Mouse (Mus musculus): Measurements from ENCODE around the gene Mthfsd. TPM values are rescaled to one million over a fixed set of nuclear protein-coding genes. Genes with fewer than 3 reads are reported as not detected.
A peak's percentile ranks its signal among the peaks of the same experiment; 100 is the strongest.

Mthfsd gene
- total and polyA plus RNA-seq, 3 experiments, result 31.0 to 35.0 (median 34.4) TPM

DNA sequence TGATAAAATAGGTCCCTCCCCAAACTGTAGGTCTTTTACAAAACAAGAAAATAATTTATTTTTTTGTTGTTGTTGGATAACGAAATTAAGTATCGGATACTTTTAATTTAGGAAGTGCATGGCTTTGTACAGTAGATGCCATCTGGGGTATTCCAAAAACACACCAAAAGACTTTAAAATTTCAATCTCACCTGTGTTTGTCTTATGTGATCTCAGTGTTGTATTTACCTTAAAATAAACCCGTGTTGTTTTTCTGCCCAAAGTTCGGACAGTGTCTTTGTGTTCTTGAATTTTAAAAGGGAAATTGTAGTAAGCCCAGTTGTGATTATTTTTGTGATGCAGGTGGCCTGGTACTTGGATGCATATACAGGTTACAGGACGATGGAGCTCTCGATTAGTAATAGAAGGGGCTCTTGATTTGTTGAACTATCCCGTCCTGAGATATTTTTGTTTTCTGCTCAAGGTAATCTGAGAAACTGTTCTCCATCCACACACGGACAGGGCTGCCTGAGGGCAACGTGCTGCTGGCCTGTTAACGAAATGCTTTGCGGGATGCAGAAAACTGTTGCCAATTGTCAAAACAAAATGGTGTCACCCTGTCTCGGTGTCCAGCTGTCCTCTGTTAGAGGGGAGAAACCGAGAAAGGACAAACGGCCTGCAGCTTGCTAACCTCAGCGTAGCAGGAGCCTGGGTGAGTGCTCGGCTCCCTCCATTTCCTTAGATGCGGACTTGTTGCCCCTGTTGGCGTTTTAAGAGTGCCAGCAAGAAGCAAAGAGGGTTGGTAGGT is 10.6 kb upstream of the Mthfsd start:
- Histone ChIP-seq H3K36me3 (replicated peaks) (no peaks in the 10 kb centered on the region), H3K27me3 (ENCODE audit: insufficient read depth, low read length) (no peaks in the 10 kb centered on the region), H3K4me1 (ENCODE audit: insufficient read depth, low read depth, low read length) (no peaks in the 10 kb centered on the region), H3K4me3 (ENCODE audit: low read depth, low read length) (no peak overlapping the region), H3K9me3 (replicated peaks) (peaks cover 68% of the 10 kb centered on the region)
- DNase-seq (ENCODE audit: low spot score) (no peak), ATAC-seq (ENCODE audit: extremely low read depth, insufficient number of reproducible peaks, low FRiP score, poor library complexity, severe bottlenecking) (no peak)
- TF ChIP-seq TAL1 (conservative IDR thresholded peaks at IDR 0.05; ENCODE audit: low read depth, low read length) (no peak), CTCF (IDR thresholded peaks at IDR 0.05; ENCODE audit: low read depth, low read length) (no peak), GATA2 (IDR thresholded peaks at IDR 0.05; ENCODE audit: borderline replicate concordance, low read depth, low read length) (no peak), GATA1 (IDR thresholded peaks at IDR 0.05; ENCODE audit: borderline replicate concordance, low read length) (no peak), POLR2AphosphoS5 (IDR thresholded peaks at IDR 0.05; ENCODE audit: insufficient replicate concordance, low read depth, low read length) (no peak)

GRCm38 (mm10) chr8:121117906-121118305 is 9.7 kb upstream of the Mthfsd start:
- Histone ChIP-seq H3K4me1 (ENCODE audit: insufficient read depth, low read depth, low read length) (no peaks in the 10 kb centered on the region; the same call in 1 of the 2 replicates), H3K36me3 (replicated peaks) (no peaks in the 10 kb centered on the region), H3K4me3 (ENCODE audit: low read depth, low read length) (peak overlapping the region; percentile 9; the same call in 1 of the 2 replicates), H3K9me3 (replicated peaks) (peaks cover 63% of the 10 kb centered on the region), H3K27me3 (ENCODE audit: insufficient read depth, low read length) (no peaks in the 10 kb centered on the region)
- DNase-seq (ENCODE audit: low spot score), result no peak
- no peak for ATAC-seq (ENCODE audit: extremely low read depth, insufficient number of reproducible peaks, low FRiP score, poor library complexity, severe bottlenecking)
- no peak for TF ChIP-seq POLR2AphosphoS5 (IDR thresholded peaks at IDR 0.05; ENCODE audit: insufficient replicate concordance, low read depth, low read length)
- no peak for TF ChIP-seq CTCF (IDR thresholded peaks at IDR 0.05; ENCODE audit: low read depth, low read length)
- no peak for TF ChIP-seq TAL1 (conservative IDR thresholded peaks at IDR 0.05; ENCODE audit: low read depth, low read length)
- TF ChIP-seq GATA2 (IDR thresholded peaks at IDR 0.05; ENCODE audit: borderline replicate concordance, low read depth, low read length), result no peak
- no peak for TF ChIP-seq GATA1 (IDR thresholded peaks at IDR 0.05; ENCODE audit: borderline replicate concordance, low read length)

GRCm38 (mm10) chr8:121117186-121117651 is 9.0 kb upstream of the Mthfsd start:
- TF ChIP-seq GATA1 (IDR thresholded peaks at IDR 0.05; ENCODE audit: borderline replicate concordance, low read length), result no peak
- TF ChIP-seq POLR2AphosphoS5 (IDR thresholded peaks at IDR 0.05; ENCODE audit: insufficient replicate concordance, low read depth, low read length), result no peak
- no peak for TF ChIP-seq TAL1 (conservative IDR thresholded peaks at IDR 0.05; ENCODE audit: low read depth, low read length)
- no peak for TF ChIP-seq GATA2 (IDR thresholded peaks at IDR 0.05; ENCODE audit: borderline replicate concordance, low read depth, low read length)
- TF ChIP-seq CTCF (IDR thresholded peaks at IDR 0.05; ENCODE audit: low read depth, low read length), result no peak
- peak overlapping the region; percentile 38; the same call in 1 of the 2 replicates for H3K4me3 ChIP-seq (ENCODE audit: low read depth, low read length)
- H3K4me1 ChIP-seq (ENCODE audit: insufficient read depth, low read depth, low read length), result no peaks in the 10 kb centered on the region; the same call in 1 of the 2 replicates
- DNase-seq (ENCODE audit: low spot score), result no peak
- H3K9me3 ChIP-seq (replicated peaks), result peaks cover 57% of the 10 kb centered on the region
- no peaks in the 10 kb centered on the region for H3K36me3 ChIP-seq (replicated peaks)
- no peak for ATAC-seq (ENCODE audit: extremely low read depth, insufficient number of reproducible peaks, low FRiP score, poor library complexity, severe bottlenecking)
- H3K27me3 ChIP-seq (ENCODE audit: insufficient read depth, low read length), result no peaks in the 10 kb centered on the region

DNA sequence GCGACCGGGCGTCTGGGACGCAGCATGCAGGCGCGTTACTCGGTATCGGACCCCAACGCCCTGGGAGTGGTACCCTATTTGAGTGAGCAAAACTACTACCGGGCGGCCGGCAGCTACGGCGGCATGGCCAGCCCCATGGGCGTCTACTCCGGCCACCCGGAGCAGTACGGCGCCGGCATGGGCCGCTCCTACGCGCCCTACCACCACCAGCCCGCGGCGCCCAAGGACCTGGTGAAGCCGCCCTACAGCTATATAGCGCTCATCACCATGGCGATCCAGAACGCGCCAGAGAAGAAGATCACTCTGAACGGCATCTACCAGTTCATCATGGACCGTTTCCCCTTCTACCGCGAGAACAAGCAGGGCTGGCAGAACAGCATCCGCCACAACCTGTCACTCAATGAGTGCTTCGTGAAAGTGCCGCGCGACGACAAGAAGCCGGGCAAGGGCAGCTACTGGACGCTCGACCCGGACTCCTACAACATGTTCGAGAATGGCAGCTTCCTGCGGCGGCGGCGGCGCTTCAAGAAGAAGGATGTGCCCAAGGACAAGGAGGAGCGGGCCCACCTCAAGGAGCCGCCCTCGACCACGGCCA is 8.5 kb upstream of the Mthfsd start:
- peak overlapping the region; percentile 23; the same call in 1 of the 2 replicates for H3K4me3 ChIP-seq (ENCODE audit: low read depth, low read length)
- peaks cover 52% of the 10 kb centered on the region for H3K9me3 ChIP-seq (replicated peaks)
- ATAC-seq (ENCODE audit: extremely low read depth, insufficient number of reproducible peaks, low FRiP score, poor library complexity, severe bottlenecking), result no peak
- H3K4me1 ChIP-seq (ENCODE audit: insufficient read depth, low read depth, low read length), result no peaks in the 10 kb centered on the region; the same call in 1 of the 2 replicates
- TF ChIP-seq CTCF (IDR thresholded peaks at IDR 0.05; ENCODE audit: low read depth, low read length), result no peak
- TF ChIP-seq GATA1 (IDR thresholded peaks at IDR 0.05; ENCODE audit: borderline replicate concordance, low read length), result no peak
- TF ChIP-seq TAL1 (conservative IDR thresholded peaks at IDR 0.05; ENCODE audit: low read depth, low read length), result no peak
- TF ChIP-seq POLR2AphosphoS5 (IDR thresholded peaks at IDR 0.05; ENCODE audit: insufficient replicate concordance, low read depth, low read length), result no peak
- TF ChIP-seq GATA2 (IDR thresholded peaks at IDR 0.05; ENCODE audit: borderline replicate concordance, low read depth, low read length), result no peak
- no peaks in the 10 kb centered on the region for H3K27me3 ChIP-seq (ENCODE audit: insufficient read depth, low read length)
- no peak for DNase-seq (ENCODE audit: low spot score)
- H3K36me3 ChIP-seq (replicated peaks), result no peaks in the 10 kb centered on the region

GRCm38 (mm10) chr8:121115948-121116347 is 7.8 kb upstream of the Mthfsd start, which contains the start of gene Foxc2:
Gene Foxc2 (plus strand): TSS chr8:121116171.
- peak within 1 kb of the TSS; percentile 23; the same call in 1 of the 2 replicates for H3K4me3 ChIP-seq (ENCODE audit: low read depth, low read length)
- no peaks in the 10 kb centered on the region for H3K36me3 ChIP-seq (replicated peaks)
- no peak for ATAC-seq (ENCODE audit: extremely low read depth, insufficient number of reproducible peaks, low FRiP score, poor library complexity, severe bottlenecking)
- H3K9me3 ChIP-seq (replicated peaks), result peaks cover 47% of the 10 kb centered on the region
- peaks cover 4% of the 10 kb centered on the region for H3K4me1 ChIP-seq (ENCODE audit: insufficient read depth, low read depth, low read length)
- no peaks in the 10 kb centered on the region for H3K27me3 ChIP-seq (ENCODE audit: insufficient read depth, low read length)
- no peak for DNase-seq (ENCODE audit: low spot score)
- TF ChIP-seq GATA2 (IDR thresholded peaks at IDR 0.05; ENCODE audit: borderline replicate concordance, low read depth, low read length) (no peak), TAL1 (conservative IDR thresholded peaks at IDR 0.05; ENCODE audit: low read depth, low read length) (no peak), POLR2AphosphoS5 (IDR thresholded peaks at IDR 0.05; ENCODE audit: insufficient replicate concordance, low read depth, low read length) (no peak), GATA1 (IDR thresholded peaks at IDR 0.05; ENCODE audit: borderline replicate concordance, low read length) (no peak), CTCF (IDR thresholded peaks at IDR 0.05; ENCODE audit: low read depth, low read length) (no peak)

DNA sequence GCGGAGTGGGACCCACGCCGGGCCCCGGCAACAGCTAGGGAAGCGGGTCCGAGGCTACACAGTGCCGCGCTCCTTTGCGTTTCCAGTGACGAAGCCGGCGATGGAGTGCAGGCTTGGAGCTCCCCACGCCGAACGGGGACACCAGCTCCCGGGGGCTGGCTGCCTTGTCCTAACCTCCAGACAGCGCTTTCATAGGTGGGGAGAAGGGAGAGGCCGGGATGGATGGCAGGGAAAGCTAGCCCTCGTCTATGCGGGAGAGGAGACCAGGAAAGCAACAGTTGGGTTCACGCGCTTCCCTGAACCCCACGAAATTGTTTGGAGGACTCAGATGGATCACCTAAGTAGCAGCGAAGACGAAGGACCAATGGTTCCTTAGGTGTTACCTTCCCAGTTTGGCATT is 6.9 kb upstream of the Mthfsd start:
- Histone ChIP-seq H3K36me3 (replicated peaks) (no peaks in the 10 kb centered on the region), H3K4me1 (ENCODE audit: insufficient read depth, low read depth, low read length) (peaks cover 5% of the 10 kb centered on the region), H3K4me3 (ENCODE audit: low read depth, low read length) (no peak overlapping the region), H3K27me3 (ENCODE audit: insufficient read depth, low read length) (no peaks in the 10 kb centered on the region), H3K9me3 (replicated peaks) (peaks cover 44% of the 10 kb centered on the region)
- DNase-seq (ENCODE audit: low spot score) (no peak), ATAC-seq (ENCODE audit: extremely low read depth, insufficient number of reproducible peaks, low FRiP score, poor library complexity, severe bottlenecking) (no peak)
- TF ChIP-seq GATA2 (IDR thresholded peaks at IDR 0.05; ENCODE audit: borderline replicate concordance, low read depth, low read length) (no peak), TAL1 (conservative IDR thresholded peaks at IDR 0.05; ENCODE audit: low read depth, low read length) (no peak), GATA1 (IDR thresholded peaks at IDR 0.05; ENCODE audit: borderline replicate concordance, low read length) (no peak), CTCF (IDR thresholded peaks at IDR 0.05; ENCODE audit: low read depth, low read length) (no peak), POLR2AphosphoS5 (IDR thresholded peaks at IDR 0.05; ENCODE audit: insufficient replicate concordance, low read depth, low read length) (no peak)
